Mouse (Mus musculus) cerebellum, adult (tissue): ENCODE data around the gene Gm884.
"Not testable (repeated sequence)": the region's sequence is repeated elsewhere in the genome, so short reads cannot be mapped to it uniquely, and the experiment has no call there.

Experiments used
- ATAC-seq: cut with Nextera tagmentation; 2 replicates; pipeline ENCODE4 v1.9.2; 2017; ENCODE audit warnings: mild to moderate bottlenecking, moderate library complexity, mixed read lengths; ENCODE audit not compliant: insufficient number of reproducible peaks, low FRiP score, low TSS enrichment

The Gm884 gene

GRCm38 (mm10) chr11:103636261-103636660 lies 15.3 kb upstream of the Gm884 start:
- no peak for ATAC-seq

GRCm38 (mm10) chr11:103635481-103635880 lies 14.5 kb upstream of the Gm884 start:
- no peak for ATAC-seq

GRCm38 (mm10) chr11:103634806-103635205 lies 13.9 kb upstream of the Gm884 start:
- ATAC-seq = no peak

GRCm38 (mm10) chr11:103627453-103627852 lies 6.5 kb upstream of the Gm884 start:
- ATAC-seq = no peak

DNA sequence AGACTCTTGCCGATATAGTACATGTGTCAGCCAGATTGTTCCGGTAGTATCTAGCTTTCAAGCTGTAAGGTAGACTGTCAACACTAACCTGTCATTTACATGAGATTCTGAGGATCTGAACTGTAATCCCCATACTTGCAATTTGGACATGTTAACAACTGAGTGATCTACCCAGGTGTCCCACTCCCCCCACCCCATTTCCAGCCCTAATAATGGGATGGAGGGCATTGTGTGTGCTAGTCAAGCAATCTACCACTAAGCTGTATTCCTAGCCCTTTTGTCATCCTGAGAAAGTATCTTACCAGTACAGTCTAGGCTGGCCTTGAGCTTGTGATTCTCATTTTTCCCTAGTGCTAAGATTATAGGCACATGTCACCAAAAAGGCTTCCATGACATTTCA lies 10.2 kb downstream of the Gm884 start:
- no peak for ATAC-seq

DNA sequence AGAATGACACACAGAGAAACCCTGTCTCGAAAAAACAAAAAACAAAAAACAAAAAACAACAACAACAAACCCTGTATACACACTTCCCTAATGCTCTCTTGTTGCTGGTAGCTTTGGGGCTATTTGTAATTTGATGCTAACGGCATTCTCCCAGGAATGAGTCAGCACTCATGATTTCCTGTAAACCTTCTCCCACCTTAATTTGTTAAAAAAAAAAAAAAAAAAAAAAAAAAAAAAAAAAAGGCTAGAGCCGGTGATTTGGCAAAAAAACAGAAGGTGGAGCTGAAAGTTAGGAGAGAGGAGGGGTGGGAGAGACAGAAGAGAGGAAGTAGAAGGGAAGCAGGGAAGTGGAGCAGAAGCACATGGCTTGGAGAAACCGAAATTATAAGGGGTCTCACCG lies 14.3 kb downstream of the Gm884 start:
- ATAC-seq = no peak

DNA sequence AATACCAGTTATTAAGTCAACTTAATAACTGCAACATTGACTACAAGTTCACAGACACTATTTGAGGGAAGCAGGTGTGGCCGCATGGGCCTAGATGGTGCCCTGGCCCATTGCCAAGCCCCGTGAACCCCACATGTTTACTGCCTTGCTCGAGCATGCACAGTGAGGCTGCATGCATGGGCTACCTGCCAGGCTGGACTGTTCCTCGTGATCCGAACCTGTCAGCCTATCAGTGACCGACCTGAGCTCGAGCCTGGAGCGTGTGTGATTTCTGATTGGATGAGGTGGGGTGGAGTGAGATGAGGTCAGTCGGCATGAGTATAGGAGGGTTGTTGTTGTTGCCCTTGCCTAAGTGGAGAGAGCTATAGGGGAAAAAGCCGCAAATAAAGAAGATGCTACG lies 42.6 kb downstream of the Gm884 start:
- no peak for ATAC-seq

DNA sequence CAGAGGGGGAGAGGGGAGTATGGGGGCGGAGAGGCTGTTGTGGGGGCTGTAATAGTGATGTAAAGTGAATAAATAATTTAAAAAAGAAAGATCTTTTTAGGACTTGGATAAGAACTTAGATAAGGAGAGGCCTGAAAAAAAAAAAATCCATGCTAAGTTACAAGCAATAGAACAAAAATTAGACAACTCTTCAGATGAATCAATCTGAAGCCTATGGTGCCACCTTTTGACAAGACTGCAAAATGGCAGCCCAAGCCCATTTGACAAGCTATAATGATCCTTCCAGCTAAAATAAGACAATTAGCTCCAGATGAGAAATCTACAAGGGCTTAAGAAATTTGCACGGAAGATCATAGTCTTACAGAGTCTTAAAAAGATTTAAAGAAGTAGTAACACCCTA lies 64.9 kb downstream of the Gm884 start:
- no peak for ATAC-seq

GRCm38 (mm10) chr11:103534973-103535372 lies 86.0 kb downstream of the Gm884 start:
- ATAC-seq = not testable (repeated sequence)

DNA sequence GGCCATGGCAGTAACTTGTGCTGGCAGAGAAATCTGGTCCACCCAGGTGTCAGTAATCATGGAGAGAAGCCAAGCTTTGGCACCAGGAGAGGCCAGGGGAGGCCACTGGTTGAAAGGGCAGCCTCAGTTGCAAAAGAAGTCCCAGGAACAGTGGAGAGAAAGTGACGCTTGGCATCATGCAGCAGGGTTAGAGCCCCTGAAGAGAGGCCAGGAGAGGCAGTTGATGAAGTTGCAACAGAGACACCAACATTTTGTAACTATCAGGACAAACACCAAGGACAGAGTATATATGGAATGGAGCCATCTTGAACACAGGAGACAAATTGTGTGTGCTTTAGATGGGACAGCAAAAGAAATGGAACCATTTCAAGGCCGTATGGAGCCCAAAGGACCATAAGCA lies 108.8 kb downstream of the Gm884 start:
- ATAC-seq = no peak

DNA sequence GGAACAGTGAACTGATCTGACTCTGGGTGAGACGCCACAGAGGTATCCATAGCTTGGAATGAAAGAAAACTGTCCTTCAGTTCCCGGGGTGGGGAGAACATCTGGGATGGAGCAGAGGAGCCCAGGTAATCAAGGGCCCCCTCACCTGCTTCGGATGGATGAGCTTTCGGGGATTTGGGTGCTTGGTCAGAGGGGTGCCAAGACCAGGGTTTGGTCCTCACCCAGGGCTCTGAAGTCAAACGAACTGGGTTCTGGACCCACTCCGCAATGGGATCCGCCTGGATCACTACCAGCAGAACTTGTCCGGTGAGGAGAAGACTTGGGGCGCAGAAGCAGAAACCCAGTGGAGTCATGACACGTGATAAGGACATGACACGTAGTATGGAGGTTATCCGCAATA lies 116.4 kb downstream of the Gm884 start, which contains the start of gene Lrrc37a:
Lrrc37a (minus strand) TSS at position 101 of the 400 bp plus-strand sequence.
- no peak for ATAC-seq
